Mouse (Mus musculus): ENCODE results near the gene Sned1. TPM values are rescaled to one million over a fixed set of nuclear protein-coding genes. Genes with fewer than 3 reads are reported as not detected.
"Not testable (repeated sequence)": the region's sequence is repeated elsewhere in the genome, so short reads cannot be mapped to it uniquely, and the experiment has no call there.

The Sned1 gene
- polyA plus RNA-seq, 1 experiment: 2.6 TPM

DNA sequence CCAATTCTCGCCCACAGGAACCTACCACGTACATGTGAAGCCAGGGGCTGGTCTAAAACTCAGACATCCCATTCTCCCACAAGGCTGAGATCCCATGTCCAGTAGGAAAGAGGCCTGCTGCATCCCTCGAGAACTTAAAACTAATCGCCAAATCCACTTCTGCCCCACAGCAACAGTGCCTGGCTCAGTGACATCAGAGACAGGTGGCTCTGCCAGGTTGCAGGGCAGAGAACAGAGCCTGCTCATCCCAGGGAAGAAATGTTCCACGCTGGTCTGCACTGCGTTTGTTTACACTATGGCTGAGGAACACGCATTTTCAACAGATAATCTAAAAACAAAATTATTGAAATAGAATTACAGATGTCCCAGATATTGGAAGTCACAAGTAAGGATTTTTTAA, 41.4 kb downstream of the Sned1 start:
- no peak overlapping the region for H3K4me3 ChIP-seq (ENCODE audit: low read depth, low read length)
- no peaks in the 10 kb centered on the region for H3K27me3 ChIP-seq (ENCODE audit: control insufficient read depth, insufficient read depth, low read length)
- H3K36me3 ChIP-seq (ENCODE audit: control insufficient read depth, insufficient read depth, low read length): no peaks in the 10 kb centered on the region
- peaks cover 3% of the 10 kb centered on the region; the same call in 1 of the 2 replicates for H3K4me1 ChIP-seq (ENCODE audit: control insufficient read depth, insufficient read depth, insufficient read length, low read length)
- 68% methylated on average over 7 of the region's 7 CpGs for WGBS
- TF ChIP-seq CTCF (IDR thresholded peaks at IDR 0.05; ENCODE audit: extremely low read depth, insufficient read length, insufficient replicate concordance, low read depth, low read length) (no peak), POLR2A (IDR thresholded peaks at IDR 0.05; ENCODE audit: low read depth, low read length) (no peak)
- no peak overlapping the region for H3K27ac ChIP-seq (ENCODE audit: insufficient read depth, low read depth, low read length)

- WGBS: 29% methylated on average over 3 of the region's 3 CpGs
- no peak for TF ChIP-seq POLR2A (IDR thresholded peaks at IDR 0.05; ENCODE audit: low read depth, low read length)
- no peak for TF ChIP-seq CTCF (IDR thresholded peaks at IDR 0.05; ENCODE audit: extremely low read depth, insufficient read length, insufficient replicate concordance, low read depth, low read length)
- Histone ChIP-seq H3K4me1 (ENCODE audit: control insufficient read depth, insufficient read depth, insufficient read length, low read length) (peaks cover 3% of the 10 kb centered on the region; the same call in 1 of the 2 replicates), H3K36me3 (ENCODE audit: control insufficient read depth, insufficient read depth, low read length) (no peaks in the 10 kb centered on the region), H3K27ac (ENCODE audit: insufficient read depth, low read depth, low read length) (no peak overlapping the region), H3K27me3 (ENCODE audit: control insufficient read depth, insufficient read depth, low read length) (no peaks in the 10 kb centered on the region), H3K4me3 (ENCODE audit: low read depth, low read length) (no peak overlapping the region)
These were observed 54.1 kb downstream of the Sned1 start for GRCm38 (mm10) chr1:93289678-93290214.

DNA sequence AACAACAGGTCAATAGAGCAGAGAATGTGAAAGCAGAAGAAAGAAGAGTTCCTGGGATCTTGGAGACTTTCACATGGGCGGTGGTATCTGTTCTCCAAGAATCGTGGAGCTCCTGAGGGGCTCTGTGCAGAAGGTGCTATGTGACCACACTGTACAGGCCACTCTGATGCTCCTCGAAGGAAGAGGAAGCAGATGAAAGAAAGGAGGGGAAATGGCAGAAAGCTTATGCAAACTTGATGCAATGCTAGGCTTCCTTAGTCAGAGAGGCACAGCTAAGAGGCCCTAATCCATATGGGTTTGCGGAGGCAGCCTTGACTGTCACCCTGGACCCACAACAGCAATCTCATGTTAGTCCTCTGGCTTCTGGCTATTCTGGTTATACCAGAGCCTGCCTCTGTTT, 55.3 kb downstream of the Sned1 start:
- peaks cover 3% of the 10 kb centered on the region; the same call in 1 of the 2 replicates for H3K4me1 ChIP-seq (ENCODE audit: control insufficient read depth, insufficient read depth, insufficient read length, low read length)
- 78% methylated on average over 4 of the region's 4 CpGs for WGBS
- TF ChIP-seq POLR2A (IDR thresholded peaks at IDR 0.05; ENCODE audit: low read depth, low read length): no peak
- TF ChIP-seq CTCF (IDR thresholded peaks at IDR 0.05; ENCODE audit: extremely low read depth, insufficient read length, insufficient replicate concordance, low read depth, low read length): no peak
- no peak overlapping the region for H3K4me3 ChIP-seq (ENCODE audit: low read depth, low read length)
- H3K27ac ChIP-seq (ENCODE audit: insufficient read depth, low read depth, low read length): no peak overlapping the region
- H3K36me3 ChIP-seq (ENCODE audit: control insufficient read depth, insufficient read depth, low read length): peaks cover 3% of the 10 kb centered on the region; the same call in 1 of the 2 replicates
- H3K27me3 ChIP-seq (ENCODE audit: control insufficient read depth, insufficient read depth, low read length): no peaks in the 10 kb centered on the region

DNA sequence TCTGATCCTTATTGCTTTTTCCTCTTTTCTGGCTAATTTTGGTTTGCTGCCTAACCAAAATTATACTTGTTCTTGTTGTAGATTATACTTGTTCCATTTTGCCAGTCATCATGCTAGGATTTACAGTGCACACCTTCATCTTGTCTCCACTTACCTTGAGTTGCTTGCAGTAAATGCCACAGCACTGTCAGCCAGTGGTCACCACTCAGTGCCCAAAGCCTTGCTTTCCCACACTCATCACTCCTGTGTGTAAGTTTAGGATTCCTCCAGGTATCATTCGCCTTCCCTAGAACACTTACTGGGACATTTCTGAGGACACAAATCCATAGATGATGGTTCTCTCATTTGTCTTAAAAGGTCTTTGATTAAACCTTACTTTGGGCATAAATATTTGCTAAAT, 56.0 kb downstream of the Sned1 start:
- WGBS: 79% methylated on average over 1 of the region's 1 CpGs
- no peak overlapping the region for H3K4me3 ChIP-seq (ENCODE audit: low read depth, low read length)
- no peaks in the 10 kb centered on the region for H3K27me3 ChIP-seq (ENCODE audit: control insufficient read depth, insufficient read depth, low read length)
- TF ChIP-seq POLR2A (IDR thresholded peaks at IDR 0.05; ENCODE audit: low read depth, low read length): no peak
- no peak for TF ChIP-seq CTCF (IDR thresholded peaks at IDR 0.05; ENCODE audit: extremely low read depth, insufficient read length, insufficient replicate concordance, low read depth, low read length)
- peaks cover 3% of the 10 kb centered on the region; the same call in 1 of the 2 replicates for H3K36me3 ChIP-seq (ENCODE audit: control insufficient read depth, insufficient read depth, low read length)
- peaks cover 3% of the 10 kb centered on the region; the same call in 1 of the 2 replicates for H3K4me1 ChIP-seq (ENCODE audit: control insufficient read depth, insufficient read depth, insufficient read length, low read length)
- no peak overlapping the region for H3K27ac ChIP-seq (ENCODE audit: insufficient read depth, low read depth, low read length)

DNA sequence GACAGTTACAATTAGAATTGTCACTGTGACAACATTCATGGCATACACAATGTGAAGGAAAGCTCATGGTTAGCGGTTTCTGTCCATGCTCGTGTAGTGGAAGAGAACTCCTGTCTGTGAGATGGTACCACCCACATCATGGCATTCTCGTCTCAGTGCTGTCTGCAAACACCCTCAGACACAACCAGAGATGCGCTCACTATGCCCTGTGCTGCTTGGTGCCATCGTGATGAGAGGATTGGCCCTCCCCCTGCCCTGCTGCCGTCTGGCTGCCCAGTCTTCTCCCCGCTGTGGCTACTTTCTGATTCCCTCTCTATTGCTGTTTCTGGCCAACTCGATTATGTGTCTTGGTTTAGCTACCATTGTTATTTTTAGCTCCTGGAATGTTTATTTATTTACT, 56.4 kb downstream of the Sned1 start:
- H3K36me3 ChIP-seq (ENCODE audit: control insufficient read depth, insufficient read depth, low read length): peaks cover 4% of the 10 kb centered on the region; the same call in 1 of the 2 replicates
- 73% methylated on average over 8 of the region's 8 CpGs for WGBS
- H3K4me1 ChIP-seq (ENCODE audit: control insufficient read depth, insufficient read depth, insufficient read length, low read length): peaks cover 3% of the 10 kb centered on the region; the same call in 1 of the 2 replicates
- TF ChIP-seq POLR2A (IDR thresholded peaks at IDR 0.05; ENCODE audit: low read depth, low read length) (no peak), CTCF (IDR thresholded peaks at IDR 0.05; ENCODE audit: extremely low read depth, insufficient read length, insufficient replicate concordance, low read depth, low read length) (no peak)
- no peaks in the 10 kb centered on the region for H3K27me3 ChIP-seq (ENCODE audit: control insufficient read depth, insufficient read depth, low read length)
- no peak overlapping the region for H3K4me3 ChIP-seq (ENCODE audit: low read depth, low read length)
- no peak overlapping the region for H3K27ac ChIP-seq (ENCODE audit: insufficient read depth, low read depth, low read length)

- peaks cover 15% of the 10 kb centered on the region; the same call in 1 of the 2 replicates for H3K36me3 ChIP-seq (ENCODE audit: control insufficient read depth, insufficient read depth, low read length)
- not testable (repeated sequence) for H3K4me1 ChIP-seq (ENCODE audit: control insufficient read depth, insufficient read depth, insufficient read length, low read length); H3K27ac ChIP-seq (ENCODE audit: insufficient read depth, low read depth, low read length); H3K27me3 ChIP-seq (ENCODE audit: control insufficient read depth, insufficient read depth, low read length); H3K4me3 ChIP-seq (ENCODE audit: low read depth, low read length)
- 84% methylated on average over 3 of the region's 3 CpGs for WGBS
These were observed 58.9 kb downstream of the Sned1 start for GRCm38 (mm10) chr1:93294491-93294890.

DNA sequence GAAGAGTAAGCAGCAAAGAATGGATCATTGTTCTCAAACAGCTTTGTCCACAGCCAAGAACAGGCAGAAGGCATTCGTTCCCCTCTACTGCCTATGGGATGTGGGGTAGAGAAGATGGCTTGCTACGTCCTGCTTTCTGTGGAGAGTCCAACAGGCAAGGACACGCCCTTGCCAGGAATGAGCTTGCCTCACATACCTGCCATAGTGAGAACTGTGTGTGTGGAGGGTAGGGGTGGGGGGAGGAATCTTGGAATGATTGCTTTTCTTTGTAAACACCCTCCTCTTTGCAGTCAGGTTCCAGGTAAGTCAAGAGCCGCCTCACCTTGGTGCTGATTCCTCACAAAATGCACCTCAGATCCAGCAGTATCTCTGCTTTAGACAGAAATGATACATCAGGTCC, 64.2 kb downstream of the Sned1 start:
- no peak for TF ChIP-seq POLR2A (IDR thresholded peaks at IDR 0.05; ENCODE audit: low read depth, low read length)
- TF ChIP-seq CTCF (IDR thresholded peaks at IDR 0.05; ENCODE audit: extremely low read depth, insufficient read length, insufficient replicate concordance, low read depth, low read length): no peak
- H3K27ac ChIP-seq (ENCODE audit: insufficient read depth, low read depth, low read length): no peak overlapping the region
- H3K4me3 ChIP-seq (ENCODE audit: low read depth, low read length): no peak overlapping the region
- WGBS: 65% methylated on average over 4 of the region's 4 CpGs
- H3K4me1 ChIP-seq (ENCODE audit: control insufficient read depth, insufficient read depth, insufficient read length, low read length): no peaks in the 10 kb centered on the region
- H3K36me3 ChIP-seq (ENCODE audit: control insufficient read depth, insufficient read depth, low read length): peaks cover 32% of the 10 kb centered on the region
- H3K27me3 ChIP-seq (ENCODE audit: control insufficient read depth, insufficient read depth, low read length): no peaks in the 10 kb centered on the region
